Mouse (Mus musculus) kidney, postnatal 0 days (tissue): ENCODE results near the gene Zfp53. TPM values are rescaled to one million over a fixed set of nuclear protein-coding genes. Genes with fewer than 3 reads are reported as not detected.

Experiments
- ATAC-seq: fragments of 200-750 bp; cut with Nextera tagmentation; replicated peaks from 2 replicates; pipeline ENCODE4 v1.8.0; 2017; ENCODE audit warnings: low read depth, moderate number of reproducible peaks, moderate TSS enrichment, moderate library complexity; ENCODE audit not compliant: low FRiP score
- DNase-seq: peaks from one replicate; pipeline ENCODE4 v3.0.0-alpha.2; 2016; ENCODE audit warnings: low spot score
- H3K27ac ChIP-seq: fragments of 300-500 bp; sonication (generic); 2 replicates; pipeline ENCODE4 v1.5.1; 2014; ENCODE audit warnings: mild to moderate bottlenecking
- H3K27me3 ChIP-seq: fragments of 300-500 bp; sonication (generic); 2 replicates; pipeline ENCODE4 v1.6.1; 2014; ENCODE audit warnings: low read length, mixed read lengths; ENCODE audit not compliant: insufficient read depth
- H3K36me3 ChIP-seq: fragments of 300-500 bp; sonication (generic); 2 replicates; pipeline ENCODE4 v1.6.1; 2014; ENCODE audit warnings: low read length, mixed read lengths; ENCODE audit not compliant: insufficient read depth
- H3K4me1 ChIP-seq: fragments of 300-500 bp; sonication (generic); replicated peaks from 2 replicates; pipeline ENCODE4 v1.6.1; 2014; ENCODE audit warnings: antibody characterized with exemption, low read length, mixed read lengths; ENCODE audit not compliant: insufficient read depth
- H3K4me2 ChIP-seq: fragments of 300-500 bp; sonication (generic); 2 replicates; pipeline ENCODE4 v1.6.1; 2014; ENCODE audit warnings: mild to moderate bottlenecking, low read length, moderate library complexity, mixed read lengths
- H3K4me3 ChIP-seq: fragments of 300-500 bp; sonication (generic); replicated peaks from 2 replicates; pipeline ENCODE4 v1.5.1; 2014; ENCODE audit warnings: low read depth, low read length
- H3K9ac ChIP-seq: fragments of 300-500 bp; sonication (generic); 2 replicates; pipeline ENCODE4 v1.6.1; 2014; ENCODE audit warnings: low read depth, low read length
- H3K9me3 ChIP-seq: fragments of 300-500 bp; sonication (generic); replicated peaks from 2 replicates; pipeline ENCODE4 v1.6.1; 2016; ENCODE audit warnings: low read length, inconsistent platforms, mixed read lengths
- CTCF ChIP-seq: IDR thresholded peaks from 2 replicates; pipeline ENCODE4 v1.5.1; 2016; ENCODE audit warnings: antibody characterized with exemption, low read depth, mild to moderate bottlenecking, moderate library complexity
- WGBS: fragments of 180-500 bp; shearing (Covaris S2); extraction: QIAGEN DNeasy Blood & Tissue Kit; methylation state at CpG from one replicate; pipeline ENCODE4 v1.1.7; 2014; 5-methylcytosine and 5-hydroxymethylcytosine counted together
- polyA plus RNA-seq: library from polyadenylated mRNA; unstranded; fragments of >200 nt; fragmentation: Nextera tagmentation; extraction: Ambion mirVana; gene quantifications from 2 replicates; pipeline ENCODE4 v1.2.1, GENCODE M21; 2015

Gene Zfp53
- polyA plus RNA-seq = 11.5 and 12.0 TPM in 2 replicates

DNA sequence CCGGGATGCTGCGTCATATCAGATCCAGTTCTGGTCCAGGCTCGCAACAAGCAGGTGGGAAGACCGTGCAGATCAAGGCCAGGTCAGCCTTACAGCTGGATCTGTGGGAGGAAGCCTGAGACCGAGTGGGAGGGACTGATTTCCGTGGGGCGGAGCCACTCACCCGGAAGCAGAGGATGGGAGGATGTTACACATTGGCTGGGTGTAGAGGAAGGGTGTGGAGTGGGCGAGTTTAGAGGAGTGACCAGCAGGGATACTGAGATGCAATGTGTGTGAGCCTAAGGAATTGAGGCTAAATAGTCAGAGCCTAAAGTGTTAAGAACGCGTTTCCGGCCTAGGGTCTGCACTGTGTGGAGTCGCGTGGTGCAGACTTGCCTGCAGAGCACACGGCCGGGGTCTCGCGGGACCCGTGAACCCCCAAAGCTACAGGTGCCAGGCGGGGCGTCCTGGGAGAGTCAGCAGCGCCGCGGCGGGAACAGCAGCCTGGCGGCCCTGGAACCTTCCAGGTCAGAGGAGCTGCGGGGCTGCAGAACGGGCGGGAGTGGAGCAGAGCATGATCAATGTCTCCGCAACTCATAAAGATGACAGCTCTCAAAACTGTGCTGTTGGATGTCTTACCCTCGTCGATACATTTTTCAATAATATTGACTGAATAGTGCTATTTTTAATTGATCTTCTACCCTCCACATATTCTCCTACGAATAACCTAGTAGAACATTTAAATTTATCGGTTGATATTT, at the start of gene Zfp53:
Gene Zfp53 (plus strand): TSS at position 239 of the 740 bp plus-strand sequence.
- Histone ChIP-seq H3K27me3 (no peaks in the 10 kb centered on the region), H3K4me1 (no peaks in the 10 kb centered on the region), H3K36me3 (no peaks in the 10 kb centered on the region), H3K4me2 (peak within 1 kb of the TSS; percentile 74), H3K9ac (peak within 1 kb of the TSS; percentile 73), H3K27ac (peak within 1 kb of the TSS; percentile 84), H3K9me3 (no peaks in the 10 kb centered on the region), H3K4me3 (peak within 1 kb of the TSS; percentile 82)
- DNase-seq = peak; percentile 98
- 0 out of 2 replicates have a peak, but pooled peaks have one; percentile 22 for TF ChIP-seq CTCF
- under 1% methylated on average over 34 of the region's 34 CpGs for WGBS
- ATAC-seq = peak; percentile 100

DNA sequence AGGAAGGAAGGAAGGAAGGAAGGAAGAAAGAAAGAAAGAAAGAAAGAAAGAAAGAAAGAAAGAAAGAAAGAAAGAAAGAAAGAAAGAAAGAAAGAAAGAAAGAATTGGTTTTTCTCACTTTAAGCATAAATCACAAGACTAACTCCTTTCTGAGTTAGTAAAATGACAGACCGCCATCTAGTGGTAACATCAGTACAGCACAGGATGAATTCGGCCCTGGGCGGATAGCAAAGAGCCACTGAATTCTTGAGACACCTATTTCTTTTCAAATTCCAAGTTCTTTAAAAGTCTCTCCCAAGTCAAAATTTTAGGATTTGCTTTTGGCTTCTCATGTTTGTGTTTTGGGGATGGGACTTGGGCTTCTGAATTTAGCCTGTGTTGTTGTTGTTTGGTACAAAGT, 39.1 kb upstream of the Zfp53 start:
- peak overlapping the region; percentile 48 for H3K9ac ChIP-seq
- H3K4me3 ChIP-seq = peak overlapping the region; percentile 43
- no peaks in the 10 kb centered on the region for H3K27me3 ChIP-seq
- peak overlapping the region; percentile 91 for H3K27ac ChIP-seq
- peak overlapping the region; percentile 73 for H3K4me2 ChIP-seq
- ATAC-seq = peak; percentile 72; the same call in 1 of the 2 replicates
- H3K36me3 ChIP-seq = peaks cover 4% of the 10 kb centered on the region; the same call in 1 of the 2 replicates
- peak; percentile 84 for TF ChIP-seq CTCF
- no peaks in the 10 kb centered on the region for H3K9me3 ChIP-seq
- DNase-seq = peak; percentile 93
- 1% methylated on average over 3 of the region's 3 CpGs for WGBS
- peaks cover 6% of the 10 kb centered on the region for H3K4me1 ChIP-seq

DNA sequence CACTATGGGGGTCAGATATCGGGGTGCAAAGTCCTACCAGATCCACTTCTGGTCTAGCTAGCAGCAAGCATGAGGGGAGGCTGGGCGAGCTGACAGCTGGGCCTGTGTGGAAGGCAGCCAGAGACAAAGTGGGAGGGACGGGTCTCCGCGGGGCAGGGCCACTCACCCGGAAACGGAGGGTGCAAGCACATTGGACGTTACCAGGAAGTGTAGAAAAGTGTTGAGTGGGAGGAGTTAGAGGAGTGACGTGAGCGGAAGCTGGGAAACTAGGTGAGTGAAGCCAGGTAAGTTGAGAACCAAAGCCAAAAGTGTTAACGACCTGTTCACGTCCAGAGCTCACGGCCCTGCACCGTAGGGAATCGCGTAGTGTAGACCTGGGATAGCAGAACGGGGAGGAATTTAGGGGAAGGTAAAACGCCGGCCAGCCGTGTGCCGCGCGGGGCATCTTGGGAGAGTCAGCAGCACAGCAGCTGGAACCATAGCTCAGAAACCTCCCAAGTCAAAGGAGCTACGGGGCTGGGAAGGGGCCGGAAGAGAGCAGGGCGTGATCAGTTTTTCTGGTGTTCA, 38.6 kb upstream of the Zfp53 start, which contains the start of gene Zfp51:
Gene Zfp51 (plus strand): TSS at position 237 of the 567 bp plus-strand sequence.
- Histone ChIP-seq H3K36me3 (peaks cover 4% of the 10 kb centered on the region; the same call in 1 of the 2 replicates), H3K4me2 (peak within 1 kb of the TSS; percentile 73), H3K27me3 (no peaks in the 10 kb centered on the region), H3K4me1 (peaks cover 6% of the 10 kb centered on the region), H3K4me3 (peak within 1 kb of the TSS; percentile 43), H3K9me3 (no peaks in the 10 kb centered on the region), H3K27ac (peak within 1 kb of the TSS; percentile 91), H3K9ac (peak within 1 kb of the TSS; percentile 48)
- WGBS = under 1% methylated on average over 26 of the region's 26 CpGs
- peak; percentile 97 for DNase-seq
- peak; percentile 100 for ATAC-seq
- TF ChIP-seq CTCF = no peak

DNA sequence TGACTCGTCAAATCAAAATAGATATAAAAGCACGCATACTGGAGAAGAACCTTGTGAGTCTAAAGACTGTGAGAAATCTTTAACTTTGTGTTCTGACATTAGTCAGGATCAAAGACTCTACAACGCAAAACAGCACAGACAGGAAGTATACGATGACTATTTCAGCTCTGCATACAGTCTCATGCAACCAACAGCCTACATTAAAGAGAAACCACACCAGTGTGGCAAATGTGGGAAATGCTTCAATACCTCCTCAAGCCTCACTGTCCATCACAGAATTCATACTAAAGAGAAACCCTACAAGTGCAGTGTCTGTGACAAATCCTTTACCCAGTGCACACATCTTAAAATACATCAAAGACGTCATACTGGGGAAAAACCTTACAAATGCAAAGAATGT, 25.2 kb upstream of the Zfp53 start:
- DNase-seq (no peak), ATAC-seq (no peak)
- H3K4me2 ChIP-seq = no peak overlapping the region
- H3K4me3 ChIP-seq = no peak overlapping the region
- no peaks in the 10 kb centered on the region for H3K9me3 ChIP-seq
- no peaks in the 10 kb centered on the region for H3K27me3 ChIP-seq
- H3K9ac ChIP-seq = no peak overlapping the region
- 93% methylated on average over 5 of the region's 5 CpGs for WGBS
- no peaks in the 10 kb centered on the region for H3K4me1 ChIP-seq
- peaks cover 23% of the 10 kb centered on the region; the same call in 1 of the 2 replicates for H3K36me3 ChIP-seq
- H3K27ac ChIP-seq = no peak overlapping the region
- TF ChIP-seq CTCF = no peak

DNA sequence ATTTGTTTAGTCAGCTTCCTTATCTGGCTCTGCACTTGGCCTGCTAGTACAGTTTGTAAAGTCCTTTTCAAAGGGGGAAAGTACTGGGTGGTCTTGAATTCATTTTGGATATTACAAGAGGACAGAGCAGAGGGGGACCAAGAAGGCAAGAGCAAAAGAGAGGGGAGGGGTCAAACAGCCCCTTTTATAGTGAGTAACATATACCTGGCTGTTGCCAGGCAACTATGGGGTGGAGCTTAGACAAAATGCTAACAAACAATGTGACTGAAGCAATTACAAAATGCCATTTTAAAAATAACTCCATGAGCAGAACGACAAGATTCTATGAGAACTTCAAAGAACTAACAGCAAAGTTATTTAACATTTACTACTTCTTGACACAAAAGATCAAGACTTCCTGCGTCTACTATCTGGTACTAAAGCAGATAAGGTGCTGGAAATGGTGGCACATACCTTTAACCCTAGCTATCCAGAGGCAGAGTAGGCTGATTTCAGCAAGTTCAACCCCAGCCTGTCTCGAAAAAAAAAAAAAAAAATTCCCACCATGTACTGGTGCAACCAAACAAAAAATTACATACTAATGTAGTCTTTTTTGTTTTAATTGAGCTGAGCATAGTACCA, 16.7 kb upstream of the Zfp53 start:
- DNase-seq = peak; percentile 2
- ATAC-seq = no peak
- 60% methylated on average over 3 of the region's 3 CpGs for WGBS
- peaks cover 7% of the 10 kb centered on the region; the same call in 1 of the 2 replicates for H3K4me1 ChIP-seq
- H3K4me3 ChIP-seq = no peak overlapping the region
- H3K36me3 ChIP-seq = no peaks in the 10 kb centered on the region
- H3K4me2 ChIP-seq = no peak overlapping the region
- H3K27ac ChIP-seq = peak overlapping the region; percentile 89; the same call in 1 of the 2 replicates
- no peaks in the 10 kb centered on the region for H3K27me3 ChIP-seq
- H3K9me3 ChIP-seq = no peaks in the 10 kb centered on the region
- no peak for TF ChIP-seq CTCF
- H3K9ac ChIP-seq = no peak overlapping the region
